Mouse (Mus musculus) ZHBTc4 (cell line): Measurements from ENCODE around the gene Apoh.

Experiments used
- DNase-seq: peaks from one replicate; pipeline ENCODE4 v3.0.0-alpha.2; 2011; ENCODE audit warnings: low read depth, low spot score

The Apoh gene

GRCm38 (mm10) chr11:108333583-108334379 is 9.4 kb upstream of the Apoh start:
- no peak for DNase-seq

GRCm38 (mm10) chr11:108334658-108335057 is 8.5 kb upstream of the Apoh start:
- DNase-seq, result no peak

GRCm38 (mm10) chr11:108335536-108335935 is 7.6 kb upstream of the Apoh start:
- DNase-seq, result no peak

GRCm38 (mm10) chr11:108336445-108336844 is 6.7 kb upstream of the Apoh start:
- no peak for DNase-seq

DNA sequence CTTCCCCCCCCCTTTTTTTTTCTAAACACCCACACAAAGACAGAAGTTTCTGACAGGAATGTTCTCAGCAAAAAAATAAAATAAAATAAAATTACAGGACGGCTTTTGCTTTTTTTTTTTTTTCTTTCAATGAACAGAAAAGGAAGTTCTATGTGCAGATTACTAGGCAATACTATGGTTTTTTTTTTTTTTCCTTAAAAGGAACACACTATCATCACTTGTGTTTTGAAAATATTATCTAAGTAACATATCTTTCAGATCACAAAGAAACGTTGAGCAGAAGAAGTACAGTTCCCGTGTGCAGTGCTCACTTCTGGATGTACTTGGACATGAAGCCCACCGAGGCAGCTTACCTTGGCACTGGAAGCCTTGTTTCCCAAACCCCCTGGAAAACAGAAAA is 2.9 kb upstream of the Apoh start:
- DNase-seq, result no peak

DNA sequence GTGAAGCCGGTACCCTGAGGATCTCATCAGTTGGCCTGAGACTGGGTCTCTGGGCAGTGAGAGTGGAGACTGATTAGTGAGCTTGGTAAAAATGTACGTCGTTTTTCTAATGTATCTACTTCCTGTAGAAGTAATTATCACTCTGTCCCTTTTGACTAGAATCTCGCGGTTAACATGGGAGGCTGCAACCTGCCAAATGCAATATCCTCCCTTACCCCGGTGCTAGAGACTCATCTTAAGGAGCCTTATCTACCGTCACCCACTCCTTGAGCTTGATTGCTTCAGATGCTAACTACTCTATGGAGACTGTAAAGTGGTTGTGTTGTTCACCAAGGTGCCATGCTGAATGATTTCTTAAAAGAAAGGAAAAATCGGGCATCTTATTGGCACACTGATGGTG is 1.4 kb upstream of the Apoh start:
- no peak for DNase-seq

DNA sequence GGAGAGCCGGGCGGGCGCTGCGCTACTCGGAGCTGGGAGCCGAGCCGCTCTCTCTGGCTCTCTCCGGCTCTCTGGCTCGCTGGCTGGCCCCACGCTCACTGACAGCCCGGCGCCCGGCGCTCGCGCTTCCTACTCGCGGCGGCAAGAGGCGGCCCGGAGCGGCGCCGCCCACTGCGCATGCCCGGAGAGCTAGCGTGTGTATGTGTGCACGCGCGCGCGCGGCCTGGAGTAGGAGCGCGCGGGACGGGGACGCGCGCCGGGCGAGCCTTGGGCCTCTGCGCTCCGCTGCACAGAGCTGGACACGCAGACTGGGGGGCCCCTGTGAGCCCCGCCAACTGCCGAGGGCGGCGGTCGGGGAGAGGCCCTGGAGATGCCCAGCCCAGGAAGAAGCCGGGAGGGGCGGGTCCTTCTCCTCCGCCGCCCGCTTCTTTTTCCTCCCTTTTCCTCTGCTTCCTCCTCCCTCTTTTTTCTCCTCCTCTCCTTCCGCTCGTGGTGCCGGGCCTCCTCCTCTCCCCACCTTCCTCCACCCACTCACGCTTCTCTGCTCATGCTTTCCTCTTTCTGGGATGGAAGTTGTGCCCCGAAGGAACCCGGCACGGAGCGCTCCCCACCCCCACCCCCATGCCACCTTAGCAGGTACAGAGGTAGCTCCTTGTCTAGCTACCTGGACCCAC is 772 bp downstream of the Apoh start, which contains the start of gene Prkca:
Prkca (minus strand) TSS at position 140 of the 674 bp plus-strand sequence.
- peak; percentile 97 for DNase-seq

DNA sequence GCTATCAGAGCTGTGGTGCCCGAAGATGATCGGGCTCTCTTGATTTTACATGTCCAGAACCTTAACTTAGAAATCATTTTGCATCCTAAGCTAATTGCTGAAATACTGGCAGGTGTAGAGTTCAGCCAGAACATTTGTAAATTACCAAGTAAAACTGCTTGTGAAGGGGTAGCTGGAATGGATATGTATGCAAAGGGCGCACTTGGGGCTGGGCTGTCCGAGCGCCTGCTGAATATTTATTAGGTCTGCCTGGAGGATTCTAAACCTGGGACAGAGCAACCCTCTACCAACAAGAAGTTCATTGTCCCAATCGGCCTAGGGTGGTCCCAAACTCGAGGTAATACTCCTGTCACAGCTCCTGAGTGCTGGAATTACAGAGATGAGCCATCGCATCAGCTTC is 1.6 kb downstream of the Apoh start:
- no peak for DNase-seq

DNA sequence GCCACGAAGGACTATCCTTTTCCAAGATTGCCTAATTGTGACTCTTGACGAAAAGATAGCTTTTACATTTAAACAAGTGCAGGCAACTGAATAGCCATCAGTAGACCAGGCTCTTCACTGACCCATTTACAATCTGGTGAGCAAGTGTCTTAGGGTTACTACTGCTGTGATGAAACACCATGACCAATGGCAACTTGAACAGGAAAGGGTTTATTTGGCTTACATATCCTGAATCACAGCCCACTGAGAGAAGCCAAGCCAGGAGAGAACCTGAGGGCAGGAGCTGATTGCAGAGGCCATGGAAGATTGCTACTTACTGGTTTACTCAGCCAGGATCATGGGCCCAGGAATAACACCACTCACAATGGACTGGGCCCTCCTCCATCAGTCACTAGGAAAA is 2.2 kb downstream of the Apoh start:
- no peak for DNase-seq

- DNase-seq, result no peak
These were observed 7.6 kb downstream of the Apoh start for GRCm38 (mm10) chr11:108350799-108351198.

GRCm38 (mm10) chr11:108352842-108353388 is 9.8 kb downstream of the Apoh start:
- no peak for DNase-seq

DNA sequence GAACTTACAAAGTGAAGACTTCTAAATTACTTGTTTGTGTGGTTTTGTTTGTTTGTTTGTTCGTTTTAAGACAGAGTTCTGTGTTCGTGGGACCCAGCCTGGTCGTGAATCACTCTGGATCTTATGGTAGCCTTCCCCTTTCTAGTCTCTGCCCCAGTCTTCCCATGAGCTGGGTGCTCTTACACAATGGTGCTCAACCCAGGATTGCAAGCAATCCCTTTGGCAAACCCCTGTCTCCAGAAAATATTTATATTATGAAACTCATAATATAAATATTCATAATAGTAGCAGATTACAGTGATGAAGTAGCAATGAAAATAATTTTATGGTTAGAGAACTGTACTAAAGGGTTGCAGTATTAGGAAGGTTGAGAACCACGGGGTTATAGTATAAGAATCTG is 12.9 kb downstream of the Apoh start:
- no peak for DNase-seq

- DNase-seq, result no peak
These were observed 15.8 kb downstream of the Apoh start for GRCm38 (mm10) chr11:108358911-108359310.

GRCm38 (mm10) chr11:108360983-108361382 is 17.8 kb downstream of the Apoh start:
- DNase-seq, result no peak

DNA sequence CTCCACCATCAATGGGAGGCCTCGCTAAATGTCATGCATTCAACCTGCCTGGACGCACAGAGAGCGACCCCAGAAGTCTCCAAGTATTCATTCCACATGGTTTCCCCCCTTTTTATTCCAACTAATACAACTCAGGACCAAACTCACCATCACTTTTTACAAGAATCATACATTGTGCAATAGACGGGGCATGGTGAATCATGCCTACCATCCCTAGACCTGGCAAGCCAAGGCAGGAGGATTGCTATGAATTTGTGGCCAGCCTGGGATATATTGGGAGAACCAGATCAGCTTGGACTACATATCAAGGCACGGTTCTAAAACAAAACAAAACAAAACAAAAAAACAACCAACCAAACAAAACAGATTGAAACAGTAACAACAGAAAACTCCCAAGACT is 19.8 kb downstream of the Apoh start:
- DNase-seq, result no peak

GRCm38 (mm10) chr11:108363991-108364390 is 20.8 kb downstream of the Apoh start:
- DNase-seq, result no peak

DNA sequence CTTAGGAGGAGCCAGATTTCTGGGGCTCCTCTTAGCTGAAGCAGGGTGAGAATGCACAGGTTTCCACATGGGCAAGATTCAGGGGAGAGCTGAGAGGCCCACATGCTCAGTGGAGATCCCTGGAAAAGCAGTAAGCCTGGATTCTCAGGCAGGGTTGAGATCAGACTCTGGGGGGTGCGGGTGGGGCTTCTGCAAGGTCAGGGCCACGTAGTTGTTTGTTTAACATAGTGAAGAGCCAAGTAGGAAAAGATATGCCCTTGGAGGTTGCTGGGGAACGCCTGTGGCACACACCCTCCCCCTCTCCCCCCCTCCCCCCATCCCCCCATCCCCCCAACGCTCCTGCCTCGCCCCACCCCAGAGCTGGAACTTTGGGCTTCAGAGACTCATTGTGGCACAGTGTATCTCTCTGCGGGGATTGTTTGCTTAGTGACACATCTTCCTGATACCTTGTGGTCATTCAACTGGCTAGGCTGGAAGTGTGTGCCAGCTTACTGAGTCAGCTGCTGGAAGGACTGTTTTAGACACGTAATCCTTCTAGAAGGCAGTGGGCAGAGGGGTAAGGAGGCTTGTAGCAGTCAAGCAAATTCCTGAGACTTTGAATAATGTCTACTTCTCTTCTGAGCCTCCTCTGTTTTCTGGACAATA is 21.9 kb downstream of the Apoh start:
- peak; percentile 21 for DNase-seq

DNA sequence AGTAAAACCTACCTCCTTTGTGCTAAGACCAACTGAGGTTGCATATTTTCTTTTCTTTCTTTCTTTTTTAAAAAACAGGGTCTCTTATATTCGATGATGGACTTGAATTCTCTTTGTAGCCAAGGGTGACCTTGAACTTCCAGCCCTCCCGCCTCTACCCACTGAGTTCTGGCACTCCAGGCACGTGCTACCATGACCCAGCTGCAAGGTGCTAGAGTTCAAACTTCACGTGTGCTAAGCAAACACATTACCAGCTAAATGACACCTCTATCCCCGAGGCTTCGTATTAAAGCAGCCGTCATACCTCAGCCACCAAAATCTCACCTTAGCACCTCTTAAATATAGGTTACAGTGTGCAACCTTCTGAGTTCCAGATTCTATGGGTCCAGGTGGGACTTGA is 22.4 kb downstream of the Apoh start:
- no peak for DNase-seq

- no peak for DNase-seq
These were observed 23.9 kb downstream of the Apoh start for GRCm38 (mm10) chr11:108367046-108367445.

DNA sequence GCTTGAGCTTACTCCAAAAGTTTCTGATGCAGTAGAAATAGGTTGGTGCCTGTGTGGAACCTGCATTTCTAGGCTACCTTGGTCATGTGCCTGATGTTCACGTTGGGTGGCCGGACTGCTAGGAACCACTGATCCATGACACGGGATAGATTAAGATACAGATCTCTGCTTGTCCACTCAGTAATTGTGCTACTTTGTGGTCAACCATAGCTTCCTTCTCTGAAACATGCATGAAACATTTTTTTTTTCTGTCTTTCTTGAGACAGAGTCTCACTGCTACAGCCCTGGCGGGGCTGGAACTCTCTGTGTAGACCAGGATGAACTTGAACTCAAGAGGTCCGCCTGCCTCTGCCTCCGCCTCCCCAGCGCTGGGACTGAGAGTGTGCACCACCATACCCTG is 33.7 kb downstream of the Apoh start:
- no peak for DNase-seq

- peak; percentile 89 for DNase-seq
These were observed 34.7 kb downstream of the Apoh start for GRCm38 (mm10) chr11:108377680-108378362.

DNA sequence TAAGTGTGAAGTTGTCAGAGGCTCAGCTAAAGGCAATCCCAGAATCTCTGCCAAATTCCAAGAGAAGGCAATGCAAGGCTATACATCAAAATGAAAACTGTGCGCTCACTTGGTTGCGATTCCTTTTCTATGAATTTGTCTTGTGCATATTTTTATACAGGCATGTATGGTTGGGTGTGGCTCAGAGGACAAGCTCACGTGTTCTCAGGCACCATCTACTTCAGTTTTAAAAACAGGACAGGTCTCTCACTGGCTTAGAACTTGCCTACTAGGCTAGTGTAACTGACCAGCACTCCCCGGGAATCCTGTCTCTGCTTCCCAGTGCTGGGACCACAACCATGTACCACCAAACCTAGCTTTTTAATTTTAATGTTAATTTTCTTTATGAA is 35.2 kb downstream of the Apoh start:
- no peak for DNase-seq
